Comparison of ENCODE assay signal across 14 mouse cellular contexts in genomic region chr6:116428282-116428681, GRCm38 (mm10). TPM values are rescaled to one million over a fixed set of nuclear protein-coding genes. Genes with fewer than 3 reads are reported as not detected.
DNase-seq lines count a peak whose midpoint lies in the region; ATAC-seq and TF ChIP-seq lines count a peak whose summit lies in the region.
"Had no signal": no experiment of that assay in that cellular context is flagged by ENCODE, and none has a peak within 500 bp of the region (broad histone marks: within the 10 kb centered on the region; RNA-seq: fewer than 3 reads in every experiment).

No protein-coding gene starts in this region.

- H3K27ac ChIP-seq in hindbrain, postnatal 0 days: no peak overlapping the region
- no peak overlapping the region for H3K27ac ChIP-seq in hindbrain, embryonic 14.5 days
- no peak overlapping the region for H3K27ac ChIP-seq in stomach, postnatal 0 days (replicated peaks)
- H3K27ac ChIP-seq in forebrain, embryonic 11.5 days (ENCODE audit: low read depth, low read length): no peak overlapping the region
- H3K27ac ChIP-seq: embryonic facial prominence, embryonic 15.5 days; hindbrain, embryonic 12.5 days; liver, embryonic 15.5 days had no signal

- no peak for ATAC-seq in hindbrain, postnatal 0 days
- no peak for ATAC-seq in hindbrain, embryonic 14.5 days (ENCODE audit: low FRiP score)
- no peak for ATAC-seq in stomach, postnatal 0 days (ENCODE audit: low FRiP score, low TSS enrichment)
- no peak for ATAC-seq in forebrain, embryonic 11.5 days (replicated peaks; ENCODE audit: low FRiP score)

- no peaks in the 10 kb centered on the region for H3K27me3 ChIP-seq in hindbrain, postnatal 0 days (ENCODE audit: insufficient read depth, low read length)
- H3K27me3 ChIP-seq in hindbrain, embryonic 14.5 days (ENCODE audit: control insufficient read depth, insufficient read depth, low read length): no peaks in the 10 kb centered on the region
- no peaks in the 10 kb centered on the region for H3K27me3 ChIP-seq in stomach, postnatal 0 days (ENCODE audit: control insufficient read depth, insufficient read depth, low read length)
- no peaks in the 10 kb centered on the region for H3K27me3 ChIP-seq in forebrain, embryonic 11.5 days (ENCODE audit: control insufficient read depth, insufficient read depth, low read length)
- H3K27me3 ChIP-seq: embryonic facial prominence, embryonic 15.5 days; hindbrain, embryonic 12.5 days; liver, embryonic 15.5 days had no signal

- H3K4me1 ChIP-seq in hindbrain, postnatal 0 days (ENCODE audit: insufficient read depth, low read length): no peaks in the 10 kb centered on the region
- H3K4me1 ChIP-seq in hindbrain, embryonic 14.5 days (replicated peaks; ENCODE audit: control insufficient read depth, insufficient read depth, low read length): no peaks in the 10 kb centered on the region
- no peaks in the 10 kb centered on the region for H3K4me1 ChIP-seq in stomach, postnatal 0 days (replicated peaks; ENCODE audit: control insufficient read depth, insufficient read depth)
- no peaks in the 10 kb centered on the region for H3K4me1 ChIP-seq in forebrain, embryonic 11.5 days (replicated peaks; ENCODE audit: control insufficient read depth, insufficient read depth, low read length)
- H3K4me1 ChIP-seq: embryonic facial prominence, embryonic 15.5 days; hindbrain, embryonic 12.5 days; liver, embryonic 15.5 days had no signal

- H3K36me3 ChIP-seq in hindbrain, postnatal 0 days (ENCODE audit: insufficient read depth, low read length): no peaks in the 10 kb centered on the region
- no peaks in the 10 kb centered on the region for H3K36me3 ChIP-seq in hindbrain, embryonic 14.5 days (replicated peaks; ENCODE audit: control insufficient read depth, insufficient read depth)
- H3K36me3 ChIP-seq in stomach, postnatal 0 days (ENCODE audit: control insufficient read depth, insufficient read depth, low read length): no peaks in the 10 kb centered on the region
- H3K36me3 ChIP-seq in forebrain, embryonic 11.5 days (ENCODE audit: control insufficient read depth, insufficient read depth, low read length): no peaks in the 10 kb centered on the region
- H3K36me3 ChIP-seq: embryonic facial prominence, embryonic 15.5 days; hindbrain, embryonic 12.5 days; liver, embryonic 15.5 days had no signal

- no peak overlapping the region for H3K4me3 ChIP-seq in hindbrain, postnatal 0 days (ENCODE audit: low read length)
- H3K4me3 ChIP-seq in hindbrain, embryonic 14.5 days (replicated peaks; ENCODE audit: low read length): no peak overlapping the region
- no peak overlapping the region for H3K4me3 ChIP-seq in stomach, postnatal 0 days (ENCODE audit: low read depth, low read length)
- no peak overlapping the region for H3K4me3 ChIP-seq in forebrain, embryonic 11.5 days (ENCODE audit: low read depth, low read length)
- H3K4me3 ChIP-seq: embryonic facial prominence, embryonic 15.5 days; hindbrain, embryonic 12.5 days; liver, embryonic 15.5 days had no signal

- no peak overlapping the region for H3K9ac ChIP-seq in hindbrain, postnatal 0 days (replicated peaks; ENCODE audit: low read length)
- no peak overlapping the region for H3K9ac ChIP-seq in hindbrain, embryonic 14.5 days
- H3K9ac ChIP-seq in stomach, postnatal 0 days (ENCODE audit: low read length): no peak overlapping the region
- H3K9ac ChIP-seq in forebrain, embryonic 11.5 days (ENCODE audit: low read length): no peak overlapping the region
- H3K9ac ChIP-seq: embryonic facial prominence, embryonic 15.5 days; hindbrain, embryonic 12.5 days; liver, embryonic 15.5 days had no signal

- TF ChIP-seq CTCF in hindbrain, postnatal 0 days (IDR thresholded peaks at IDR 0.05; ENCODE audit: low read depth): peak; percentile 36; the same call in 1 of the 2 replicates
- TF ChIP-seq CTCF in stomach, postnatal 0 days (IDR thresholded peaks at IDR 0.05; ENCODE audit: low read depth): peak; percentile 66

- H3K4me2 ChIP-seq in hindbrain, postnatal 0 days (ENCODE audit: low read depth, low read length): no peak overlapping the region
- no peak overlapping the region for H3K4me2 ChIP-seq in hindbrain, embryonic 14.5 days (replicated peaks)
- H3K4me2 ChIP-seq in stomach, postnatal 0 days (replicated peaks; ENCODE audit: low read depth): no peak overlapping the region
- H3K4me2 ChIP-seq in forebrain, embryonic 11.5 days (ENCODE audit: low read depth, low read length, severe bottlenecking): no peak overlapping the region
- H3K4me2 ChIP-seq: embryonic facial prominence, embryonic 15.5 days; hindbrain, embryonic 12.5 days; liver, embryonic 15.5 days had no signal

- DNase-seq in hindbrain, postnatal 0 days (ENCODE audit: low spot score): no peak
- no peak for DNase-seq in hindbrain, embryonic 14.5 days (ENCODE audit: low spot score)
- DNase-seq in retina, embryonic 14.5 days (ENCODE audit: low spot score): peak; percentile 26
- DNase-seq in retina, postnatal 1 day: no peak
- DNase-seq in c-Kit-positive CD71-positive TER-119-negative erythroid progenitor cells, embryonic 14.5 days (ENCODE audit: low read depth): peak; percentile 15
- no peak for DNase-seq in stomach, postnatal 0 days (ENCODE audit: low spot score)
- DNase-seq in forebrain, embryonic 11.5 days (ENCODE audit: low spot score): no peak
- DNase-seq in right cerebral cortex, postnatal 25 days: no peak
- DNase-seq: gastrocnemius, postnatal 10 days; layer of hippocampus, adult 9-11 months; right cerebral cortex, postnatal 14 days had no signal

- H3K9me3 ChIP-seq in hindbrain, postnatal 0 days (ENCODE audit: low read length): 0 out of 2 replicates have a peak, but pooled peaks cover 2% of the 10 kb centered on the region
- H3K9me3 ChIP-seq in hindbrain, embryonic 14.5 days (ENCODE audit: control insufficient read depth, low read length): peaks cover 8% of the 10 kb centered on the region; the same call in 1 of the 2 replicates
- no peaks in the 10 kb centered on the region for H3K9me3 ChIP-seq in stomach, postnatal 0 days (ENCODE audit: control insufficient read depth, low read length)
- no peaks in the 10 kb centered on the region for H3K9me3 ChIP-seq in forebrain, embryonic 11.5 days (ENCODE audit: control insufficient read depth, low read length)
- H3K9me3 ChIP-seq: embryonic facial prominence, embryonic 15.5 days; liver, embryonic 15.5 days had no signal

- no peak for TF ChIP-seq EP300 in stomach, postnatal 0 days (optimal IDR thresholded peaks at IDR 0.05)

- 62% methylated on average over 5 of the region's 5 CpGs for WGBS in hindbrain, postnatal 0 days
- 65% methylated on average over 5 of the region's 5 CpGs for WGBS in hindbrain, embryonic 14.5 days
- 63% methylated on average over 5 of the region's 5 CpGs for WGBS in stomach, postnatal 0 days
- 68% methylated on average over 5 of the region's 5 CpGs for WGBS in forebrain, embryonic 11.5 days

RNA-seq across cellular contexts. Expression of gene Alox5, which starts 32.7 kb away (rescaled TPM):
- total RNA-seq in hindbrain, postnatal 0 days (2014; rRNA removed): 1.7 and 8.1 TPM in 2 replicates
- polyA plus RNA-seq in hindbrain, postnatal 0 days (2015; fragmentation: Nextera tagmentation; extraction: Ambion mirVana): 0.73 and 0.75 TPM in 2 replicates
- 0.31 and 0.80 TPM in 2 replicates for polyA plus RNA-seq in hindbrain, embryonic 14.5 days (2014; fragmentation: Nextera tagmentation; extraction: Ambion mirVana)
- polyA plus RNA-seq in stomach, postnatal 0 days (2015; fragmentation: Nextera tagmentation; extraction: Ambion mirVana): 0.45 and 1.3 TPM in 2 replicates
- 0.52 and 0.91 TPM in 2 replicates for polyA plus RNA-seq in forebrain, embryonic 11.5 days (2014; fragmentation: Nextera tagmentation; extraction: Ambion mirVana)

Comparison
In these comparisons a context has a peak if more than half of its experiments do, and no peak if none do; other contexts are left out.
1. DNase-seq: peak in retina, embryonic 14.5 days (single experiment) and c-Kit-positive CD71-positive TER-119-negative erythroid progenitor cells, embryonic 14.5 days (single experiment); none in hindbrain, postnatal 0 days (single experiment), hindbrain, embryonic 14.5 days (single experiment), retina, postnatal 1 day (single experiment), stomach, postnatal 0 days (single experiment), forebrain, embryonic 11.5 days (single experiment) and right cerebral cortex, postnatal 25 days (single experiment).